Mouse (Mus musculus) gastrocnemius, adult 2 months (tissue): ENCODE results near the gene Nell1. TPM values are rescaled to one million over a fixed set of nuclear protein-coding genes. Genes with fewer than 3 reads are reported as not detected.
A peak's percentile ranks its signal among the peaks of the same experiment; 100 is the strongest.

Experiments
- DNase-seq: peaks from one replicate; pipeline ENCODE4 v3.0.0; 2022
- H3K27ac ChIP-seq: fragments of 200-600 bp; 2 replicates; pipeline ENCODE4 v1.8.1; 2022; ENCODE audit warnings: mild to moderate bottlenecking
- H3K4me3 ChIP-seq: fragments of 200-600 bp; 2 replicates; pipeline ENCODE4 v1.8.1; 2022; ENCODE audit warnings: mild to moderate bottlenecking, moderate library complexity
- CTCF ChIP-seq: fragments of 200-600 bp; IDR thresholded peaks from 2 replicates; pipeline ENCODE4 v1.8.1; 2022; ENCODE audit warnings: antibody characterized with exemption, mild to moderate bottlenecking, moderate library complexity
- intact Hi-C: fragments of 180-260 bp; cut with DNase I; formaldehyde crosslinking; loops from one replicate; pipeline ENCODE4 v1.15.1; 2025
- total RNA-seq, 2 experiments: library from RNA; stranded (reverse); gene quantifications; 2 replicates each; pipeline ENCODE4 v1.2.3; 2021

The Nell1 gene
- total RNA-seq, 2 experiments from 2014 or later = 0.33 TPM; not detected in 1

DNA sequence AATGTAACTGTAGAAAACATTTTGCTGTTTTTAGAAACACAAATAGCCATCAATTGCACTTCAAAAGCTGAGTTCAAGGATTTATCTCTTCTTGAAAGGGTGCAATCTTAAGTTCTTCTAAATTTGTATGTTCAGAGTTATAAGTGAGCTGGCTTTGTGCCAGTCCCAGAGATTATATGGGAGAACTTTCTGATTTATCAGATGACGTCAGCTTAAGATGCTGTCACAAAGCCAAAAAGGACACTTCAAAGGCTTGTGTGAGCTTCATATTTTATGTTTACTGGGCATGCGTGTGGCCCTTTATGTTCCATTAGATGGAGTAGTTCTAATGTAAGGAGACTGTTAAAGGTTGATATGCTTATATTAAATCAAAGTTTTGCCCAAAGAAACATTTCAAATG is 445.3 kb downstream of the Nell1 start:
- no peak for DNase-seq
- Histone ChIP-seq H3K27ac (no peak overlapping the region), H3K4me3 (no peak overlapping the region)
- intact Hi-C loops = no loop called here
- no peak for TF ChIP-seq CTCF

- no peak overlapping the region for H3K27ac ChIP-seq
- no peak overlapping the region for H3K4me3 ChIP-seq
- TF ChIP-seq CTCF = no peak
- intact Hi-C loops = no loop called here
- DNase-seq = no peak
Observed at GRCm38 (mm10) chr7:50422422-50423195, 447.9 kb downstream of the Nell1 start.

- no peak for DNase-seq
- Histone ChIP-seq H3K27ac (no peak overlapping the region), H3K4me3 (no peak overlapping the region)
- TF ChIP-seq CTCF = no peak
- intact Hi-C loops = no loop called here
Observed at GRCm38 (mm10) chr7:50429725-50430124, 455.1 kb downstream of the Nell1 start.

GRCm38 (mm10) chr7:50441237-50441636 is 466.6 kb downstream of the Nell1 start:
- intact Hi-C loops = no loop called here
- DNase-seq = no peak
- no peak for TF ChIP-seq CTCF
- no peak overlapping the region for H3K27ac ChIP-seq
- no peak overlapping the region for H3K4me3 ChIP-seq

GRCm38 (mm10) chr7:50447316-50447715 is 472.7 kb downstream of the Nell1 start:
- intact Hi-C loops = no loop called here
- TF ChIP-seq CTCF = no peak
- Histone ChIP-seq H3K27ac (no peak overlapping the region), H3K4me3 (no peak overlapping the region)
- DNase-seq = no peak

DNA sequence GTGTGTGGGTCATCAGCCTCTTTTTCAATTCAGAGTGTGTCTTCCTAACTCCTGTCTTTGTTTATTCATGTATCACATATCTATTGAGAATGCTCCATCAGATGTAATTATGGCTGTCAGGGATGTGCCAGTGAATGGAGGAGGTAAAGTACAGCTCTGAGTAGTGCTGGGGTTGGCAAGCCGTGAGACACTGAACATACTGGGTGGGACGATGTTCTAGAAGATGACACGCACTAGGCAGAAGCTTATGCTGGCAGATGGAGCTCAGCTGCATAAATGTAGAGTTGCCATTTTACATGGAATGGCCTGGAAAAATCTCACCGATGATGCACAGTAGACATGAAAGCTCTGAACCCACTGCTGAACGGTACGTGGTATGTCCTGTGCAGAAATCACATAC is 493.1 kb downstream of the Nell1 start:
- no peak for DNase-seq
- intact Hi-C loops = no loop called here
- no peak overlapping the region for H3K27ac ChIP-seq
- no peak for TF ChIP-seq CTCF
- H3K4me3 ChIP-seq = no peak overlapping the region

GRCm38 (mm10) chr7:50470555-50470954 is 495.9 kb downstream of the Nell1 start:
- Histone ChIP-seq H3K27ac (no peak overlapping the region), H3K4me3 (no peak overlapping the region)
- TF ChIP-seq CTCF = no peak
- intact Hi-C loops = no loop called here
- no peak for DNase-seq

DNA sequence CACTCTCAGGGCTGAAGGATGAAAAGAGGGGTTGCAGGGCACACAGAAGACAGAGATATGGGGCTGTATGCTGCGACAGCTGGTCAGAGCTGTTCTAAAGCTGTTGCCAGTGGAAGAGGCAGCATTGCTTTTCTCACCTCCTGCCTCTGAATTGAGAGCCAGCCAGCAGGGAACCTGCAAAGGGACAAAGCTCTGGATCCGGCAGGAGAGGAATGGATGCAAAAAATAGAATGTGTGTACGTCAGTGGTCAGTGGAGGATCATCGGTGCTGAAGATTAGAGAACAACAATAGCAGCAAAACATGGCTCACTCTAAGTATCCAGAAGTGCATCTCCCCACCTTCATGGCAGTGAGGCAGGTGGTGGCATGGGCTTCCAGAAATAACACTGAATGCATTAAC is 507.3 kb downstream of the Nell1 start:
- no peak overlapping the region for H3K27ac ChIP-seq
- TF ChIP-seq CTCF = no peak
- no peak overlapping the region for H3K4me3 ChIP-seq
- intact Hi-C loops = loop anchor here (10.0 kb wide), 1 partner anchor 527 kb away; no protein-coding TSS in a partner anchor
- DNase-seq = no peak

DNA sequence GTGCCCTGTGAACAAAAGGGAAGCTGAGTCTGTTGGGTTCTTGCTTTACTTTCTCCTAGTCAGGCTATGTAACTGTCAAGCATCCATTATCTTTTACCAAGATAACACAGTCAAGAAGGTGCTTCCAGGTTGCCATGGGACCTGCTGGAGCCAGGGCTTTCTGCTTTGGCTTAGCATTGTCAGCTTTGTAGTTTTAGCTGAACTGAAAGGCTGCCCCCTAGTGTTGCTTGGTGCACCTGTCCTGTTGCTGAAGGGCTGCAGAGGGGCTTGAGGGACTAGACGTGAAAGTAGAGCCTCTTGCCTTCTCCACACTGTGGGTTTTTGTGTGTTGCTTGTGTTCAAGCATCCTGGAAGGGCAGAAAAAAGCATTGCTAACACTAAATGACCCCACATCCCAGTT is 510.6 kb downstream of the Nell1 start:
- no peak for DNase-seq
- Histone ChIP-seq H3K27ac (no peak overlapping the region), H3K4me3 (no peak overlapping the region)
- peak; percentile 40 for TF ChIP-seq CTCF
- intact Hi-C loops = loop anchor here (10.0 kb wide), 1 partner anchor 531 kb away; no protein-coding TSS in a partner anchor

DNA sequence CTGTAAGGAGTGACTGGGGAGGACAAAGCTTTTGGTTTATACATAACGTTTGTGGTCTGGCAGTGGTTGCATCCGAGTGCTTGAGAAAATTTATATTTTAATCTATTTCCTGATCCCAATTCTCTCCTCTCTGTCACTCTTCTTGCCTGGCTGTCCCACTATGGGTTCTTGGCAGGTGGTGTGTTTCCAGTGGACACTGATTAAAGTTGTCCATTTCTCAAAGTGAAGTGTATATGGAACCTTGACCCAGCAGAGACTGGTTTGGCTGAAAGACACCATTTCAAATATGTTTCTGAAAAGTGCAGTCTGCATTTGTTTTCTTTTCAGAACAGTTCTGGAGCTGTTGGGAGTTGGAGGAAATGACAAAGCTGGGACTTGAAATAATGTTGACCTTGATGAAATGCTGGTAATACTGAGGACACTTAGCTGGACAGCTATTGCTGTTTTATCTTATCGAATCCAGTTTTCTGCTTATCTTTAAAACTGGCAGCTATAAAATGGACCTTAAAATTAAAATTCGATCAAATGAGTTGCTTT is 512.3 kb downstream of the Nell1 start:
- H3K27ac ChIP-seq = no peak overlapping the region
- no peak overlapping the region for H3K4me3 ChIP-seq
- intact Hi-C loops = loop anchor here (10.0 kb wide), 1 partner anchor 532 kb away; no protein-coding TSS in a partner anchor
- no peak for DNase-seq
- TF ChIP-seq CTCF = no peak

- no peak for TF ChIP-seq CTCF
- DNase-seq = no peak
- intact Hi-C loops = no loop called here
- H3K4me3 ChIP-seq = no peak overlapping the region
- no peak overlapping the region for H3K27ac ChIP-seq
Observed at GRCm38 (mm10) chr7:50501562-50501961, 526.9 kb downstream of the Nell1 start.

- no peak for DNase-seq
- intact Hi-C loops = no loop called here
- H3K4me3 ChIP-seq = no peak overlapping the region
- H3K27ac ChIP-seq = no peak overlapping the region
- no peak for TF ChIP-seq CTCF
Observed at GRCm38 (mm10) chr7:50507047-50507446, 532.4 kb downstream of the Nell1 start.

DNA sequence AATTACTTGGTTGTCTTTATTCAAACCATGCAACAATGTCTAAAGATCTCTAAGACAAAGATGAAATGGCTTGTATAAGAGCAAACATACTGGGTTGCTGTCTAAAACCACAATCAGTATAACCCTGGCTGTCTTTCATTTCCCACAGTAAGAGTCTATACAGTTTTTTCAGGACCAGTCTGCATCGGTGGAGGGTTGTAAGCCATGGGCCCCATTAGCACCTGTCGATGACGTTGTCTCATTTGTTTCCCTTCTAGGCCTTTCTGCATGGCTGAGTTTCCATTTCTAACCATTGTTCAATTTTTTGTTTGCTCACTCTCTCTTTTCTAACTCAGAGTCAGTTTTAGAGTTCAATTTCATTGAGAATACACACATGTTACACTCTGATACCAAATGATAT is 540.2 kb downstream of the Nell1 start:
- intact Hi-C loops = no loop called here

DNA sequence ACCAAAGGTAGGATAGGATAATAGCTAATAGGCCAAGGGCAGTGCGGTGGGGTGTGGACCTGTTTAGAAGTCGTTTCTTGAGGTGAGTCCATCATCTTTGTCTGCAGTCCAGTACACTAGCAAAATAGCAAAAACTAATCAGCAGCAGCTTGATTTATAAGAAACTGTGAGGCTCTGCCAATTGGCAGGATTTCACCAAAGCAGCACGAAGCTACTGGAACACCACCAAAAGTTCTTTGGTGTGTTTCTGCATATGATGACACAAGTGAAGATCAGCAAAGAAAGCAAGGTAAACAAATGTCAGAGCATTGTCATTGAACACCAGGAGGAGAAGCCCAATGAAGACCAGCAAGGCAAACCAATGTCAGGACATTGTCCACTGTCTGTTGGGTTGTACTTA is 542.0 kb downstream of the Nell1 start:
- intact Hi-C loops = no loop called here
- no peak for DNase-seq
- H3K4me3 ChIP-seq = no peak overlapping the region

More for the DNA sequence above, 540.2 kb downstream of the Nell1 start:
- Histone ChIP-seq H3K4me3 (no peak overlapping the region), H3K27ac (no peak overlapping the region)
- no peak for TF ChIP-seq CTCF
- DNase-seq = no peak

More for the DNA sequence above, 542.0 kb downstream of the Nell1 start:
- TF ChIP-seq CTCF = no peak
- no peak overlapping the region for H3K27ac ChIP-seq
